Mouse (Mus musculus) CD8-positive naive resting alpha-beta T cell, adult 2 months (primary cell): ENCODE data around the gene Nphp3.

Experiments used
- DNase-seq, 2 experiments: peaks; one replicate each; pipeline ENCODE4 v3.0.0; 2022; ENCODE audit warnings: low read depth in 2 of 2, low spot score in 2 of 2

The Nphp3 gene

DNA sequence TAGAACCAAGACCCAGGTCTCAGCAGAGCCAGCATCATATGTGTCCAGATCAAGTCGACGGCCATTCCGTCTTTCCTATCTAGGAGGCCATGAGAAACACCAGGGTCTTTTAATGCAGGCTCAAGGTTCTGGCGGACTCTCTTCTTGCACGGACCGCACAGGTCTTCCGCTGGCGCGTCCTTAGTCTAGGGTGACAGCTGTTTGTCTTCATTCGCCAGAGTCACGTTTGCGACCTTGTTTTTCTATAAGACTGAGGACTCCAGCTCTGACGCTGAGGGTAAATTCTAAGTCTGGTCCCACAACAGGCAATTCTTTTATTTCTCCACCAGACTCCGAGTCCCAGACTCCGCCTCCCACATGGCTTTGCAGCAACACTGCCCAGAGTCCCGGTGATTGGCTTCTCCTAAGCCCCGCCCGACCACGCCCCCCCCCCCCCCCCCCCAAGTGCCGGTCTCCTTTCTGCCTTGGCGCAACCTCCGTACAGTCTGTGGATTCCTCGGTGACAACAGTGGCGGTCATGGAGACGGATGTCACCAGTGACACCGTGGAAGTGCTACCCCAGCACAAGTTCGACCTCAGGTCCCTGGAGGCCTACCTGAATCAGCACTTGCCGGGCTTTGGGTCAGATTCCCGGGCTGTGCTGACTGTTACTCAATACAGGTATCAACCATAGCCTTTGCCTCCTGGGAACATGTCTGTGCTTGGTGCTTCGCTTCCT is 61.1 kb downstream of the Nphp3 start, which contains the start of gene Acad11:
Gene Acad11, plus strand, starts transcription at position 134 of the 718 bp plus-strand sequence.
- DNase-seq: peak; percentile 76 to 85

DNA sequence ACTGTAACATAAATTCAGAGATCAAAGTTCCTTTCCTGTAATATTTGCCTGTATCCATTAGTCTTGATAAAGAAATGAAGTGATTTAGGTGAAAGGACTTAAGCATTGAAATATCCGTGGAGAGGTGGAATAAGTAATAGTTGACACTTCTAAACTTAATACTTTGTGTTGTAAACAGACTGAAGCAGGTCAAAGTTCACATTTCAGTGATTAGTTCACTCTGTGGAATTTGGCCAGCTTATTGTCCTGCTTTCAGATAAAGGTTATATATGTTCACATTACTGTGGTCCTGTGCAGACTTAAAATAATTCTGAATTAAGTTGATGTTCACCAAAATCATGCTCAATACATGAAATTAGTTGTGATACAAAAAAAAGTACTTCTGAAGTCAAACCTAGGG is 62.2 kb downstream of the Nphp3 start:
- no peak for DNase-seq

DNA sequence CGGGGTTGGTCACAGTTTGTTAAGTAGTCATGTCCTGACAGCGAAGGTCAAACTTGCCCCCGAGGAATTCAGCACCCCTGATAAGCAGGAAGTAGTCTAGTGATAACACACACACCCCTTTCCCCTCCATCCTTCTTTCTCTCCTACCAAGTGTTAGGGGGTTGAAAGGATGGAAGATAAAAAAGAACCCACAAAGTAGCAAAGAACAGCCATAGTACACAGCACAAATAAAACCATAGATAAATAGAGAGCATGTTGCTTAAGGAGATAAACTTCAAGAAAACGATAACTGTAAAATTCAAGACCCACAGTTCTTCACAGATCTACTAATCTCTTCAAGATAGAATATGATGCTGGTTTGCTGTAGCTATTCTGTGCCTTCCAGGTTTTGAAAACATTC is 67.9 kb downstream of the Nphp3 start:
- DNase-seq: no peak

DNA sequence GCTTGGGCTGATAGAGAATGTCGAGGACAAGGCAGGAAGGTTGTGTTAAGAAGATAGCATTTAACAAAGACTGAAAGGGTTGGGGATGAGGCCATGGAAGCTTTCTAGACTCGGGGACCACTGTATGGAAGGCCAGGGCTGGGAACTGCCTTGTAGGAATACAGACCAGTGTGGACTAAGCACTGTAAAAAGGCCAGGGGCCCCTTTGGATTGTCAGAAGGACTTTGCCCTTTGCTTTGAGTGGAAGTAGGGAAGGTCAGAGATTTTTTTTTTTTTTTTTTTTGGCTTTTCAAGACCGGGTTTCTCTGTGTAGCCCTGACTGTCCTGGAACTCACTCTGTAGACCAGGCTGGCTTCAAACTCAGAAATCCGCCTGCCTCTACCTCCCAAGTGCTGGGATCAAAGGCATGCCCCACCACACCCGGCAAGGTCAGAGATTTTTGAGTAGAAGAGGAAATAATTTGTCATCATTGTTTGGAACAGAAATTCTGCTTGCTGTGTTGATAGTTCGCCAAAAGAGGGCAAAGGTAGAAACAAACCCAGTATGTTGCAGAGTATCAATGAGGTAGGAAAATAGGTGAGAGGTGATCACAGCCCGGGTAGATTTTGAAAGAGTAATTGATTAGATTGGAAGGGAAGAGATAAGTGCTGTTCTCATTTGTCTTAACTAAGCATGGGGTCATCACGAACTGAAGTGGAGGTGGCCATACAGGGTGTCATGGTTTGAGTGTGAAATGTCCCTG is 68.7 kb downstream of the Nphp3 start:
- DNase-seq: no peak

DNA sequence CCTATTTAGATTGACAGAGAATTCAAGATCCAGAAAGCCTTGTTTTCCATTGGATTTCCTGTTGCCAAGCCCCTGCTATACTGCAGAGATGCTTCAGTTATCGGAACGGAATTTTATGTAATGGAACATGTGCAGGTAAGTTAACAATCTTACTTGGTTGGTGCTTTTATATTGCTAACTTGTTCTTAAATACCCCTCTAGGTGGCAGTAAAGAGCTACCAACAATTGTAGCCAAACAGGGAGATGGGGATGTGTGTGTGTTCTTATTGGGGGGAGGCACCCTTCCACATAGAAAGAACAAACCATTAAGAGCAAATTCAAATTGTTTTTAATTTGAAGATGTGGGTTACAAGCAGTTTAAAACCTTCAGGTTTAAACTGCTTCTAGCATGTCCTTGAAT is 73.5 kb downstream of the Nphp3 start:
- DNase-seq: no peak

GRCm38 (mm10) chr9:104078780-104079179 is 76.4 kb downstream of the Nphp3 start:
- DNase-seq: no peak

- peak; percentile 28 to 47 for DNase-seq
These were observed 77.0 kb downstream of the Nphp3 start for GRCm38 (mm10) chr9:104079379-104079778.

DNA sequence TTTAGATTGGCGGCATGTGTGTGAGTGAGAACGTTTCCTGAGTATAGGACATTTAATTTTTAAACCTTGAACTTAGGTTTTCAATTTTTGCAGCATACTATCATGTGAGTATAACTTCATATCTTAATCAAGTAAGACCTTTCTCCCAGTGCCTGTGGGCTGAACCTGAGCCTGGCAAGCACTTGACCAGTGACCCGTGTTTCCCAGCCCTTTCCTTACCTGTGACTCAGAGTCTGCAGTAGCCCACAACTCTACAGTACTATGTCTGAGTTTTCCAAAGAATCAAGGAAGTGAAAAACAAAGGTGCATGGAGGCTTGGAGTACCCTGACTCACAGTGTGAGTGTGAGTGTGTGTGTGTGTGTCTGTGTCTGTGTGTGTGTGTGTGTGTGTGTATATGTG is 77.7 kb downstream of the Nphp3 start:
- no peak for DNase-seq

GRCm38 (mm10) chr9:104085730-104086429 is 83.5 kb downstream of the Nphp3 start:
- no peak for DNase-seq

- DNase-seq: no peak
These were observed 86.2 kb downstream of the Nphp3 start for GRCm38 (mm10) chr9:104088555-104088954.

GRCm38 (mm10) chr9:104092945-104093344 is 90.6 kb downstream of the Nphp3 start:
- DNase-seq: no peak
